Mouse (Mus musculus) R1 (cell line): ENCODE data around the gene Gm16368.
"Not testable (repeated sequence)": the region's sequence is repeated elsewhere in the genome, so short reads cannot be mapped to it uniquely, and the experiment has no call there.

Experiments used
- DNase-seq: peaks from one replicate; pipeline ENCODE4 v3.0.0-alpha.2; 2018; ENCODE audit warnings: low read depth, low spot score

Gene Gm16368

GRCm38 (mm10) chr12:88083397-88083796 is at the start of gene Gm16368:
Gene Gm16368, plus strand, starts transcription at chr12:88083697.
- not testable (repeated sequence) for DNase-seq

- peak; percentile 31 for DNase-seq
Measured at GRCm38 (mm10) chr12:88039062-88039461, 44.4 kb upstream of the Gm16368 start.

- not testable (repeated sequence) for DNase-seq
Measured at GRCm38 (mm10) chr12:88039703-88040102, 43.8 kb upstream of the Gm16368 start.

- peak; percentile 96 for DNase-seq
Measured at GRCm38 (mm10) chr12:88045226-88045625, 38.3 kb upstream of the Gm16368 start.
